Mouse (Mus musculus) testis, adult 10 weeks (tissue): ENCODE results near the gene Ppp1r16b. TPM values are rescaled to one million over a fixed set of nuclear protein-coding genes. Genes with fewer than 3 reads are reported as not detected.

Source experiments
- polyA plus RNA-seq: library from polyadenylated mRNA; stranded (reverse); fragments of 350-450 nt; fragmentation: Illumina TruSeq; extraction: RNeasy Lipid Tissue Mini Kit (QIAGEN cat#74804); gene quantifications from one replicate; pipeline ENCODE4 v1.2.3, GENCODE M21; 2014; ENCODE audit warnings: low read depth, low replicate concordance

Ppp1r16b gene
- polyA plus RNA-seq = 1.3 TPM

DNA sequence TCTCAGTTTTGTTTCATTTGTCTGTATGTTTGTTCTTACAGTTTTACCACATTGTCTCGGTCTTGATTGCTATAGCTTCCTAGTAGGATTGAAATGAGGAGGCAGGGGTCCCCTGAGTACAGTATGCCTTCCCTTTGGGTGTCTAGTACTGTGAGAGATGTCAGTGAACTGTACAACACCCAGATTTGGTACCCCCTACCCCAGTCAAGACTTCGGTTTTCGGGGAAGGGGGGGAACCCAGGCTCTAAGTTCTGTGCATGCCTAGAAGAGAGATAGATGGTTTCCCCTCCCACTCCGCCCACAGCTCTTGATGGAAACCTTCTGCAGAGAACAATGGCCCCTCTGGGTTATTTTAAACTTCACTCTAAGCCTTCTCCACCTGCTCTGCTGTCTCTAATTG is at the start of gene Ppp1r16b:
Gene Ppp1r16b (plus strand): TSS at position 301 of the 400 bp plus-strand sequence.

DNA sequence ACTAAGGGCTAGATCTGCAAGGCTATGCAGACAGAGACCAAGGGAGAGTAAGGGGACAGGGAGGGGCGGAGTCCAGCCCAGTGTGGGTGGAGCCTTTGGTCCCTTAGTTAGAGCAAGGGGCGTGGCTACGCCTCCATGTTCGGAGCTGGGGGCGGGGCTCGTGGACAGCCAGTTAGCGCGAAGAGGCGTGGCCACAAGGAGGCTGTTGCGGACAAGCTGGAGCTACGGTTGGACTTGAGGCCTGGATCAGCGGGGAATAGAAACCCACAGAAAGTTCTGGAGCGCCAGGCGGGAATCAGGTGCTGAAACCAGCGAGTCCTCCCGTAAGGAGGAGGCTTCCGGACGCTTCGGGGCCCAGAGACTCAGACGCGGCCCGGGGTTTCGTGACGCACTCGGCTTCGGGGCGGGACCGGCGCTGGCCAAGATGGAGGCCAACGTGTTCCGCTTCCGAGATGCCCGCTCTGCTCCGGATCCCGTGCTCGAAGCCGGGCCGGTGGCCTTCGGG is 40.4 kb upstream of the Ppp1r16b start, which contains the start of gene Actr5:
Gene Actr5 (plus strand): TSS at position 171 of the 505 bp plus-strand sequence.

DNA sequence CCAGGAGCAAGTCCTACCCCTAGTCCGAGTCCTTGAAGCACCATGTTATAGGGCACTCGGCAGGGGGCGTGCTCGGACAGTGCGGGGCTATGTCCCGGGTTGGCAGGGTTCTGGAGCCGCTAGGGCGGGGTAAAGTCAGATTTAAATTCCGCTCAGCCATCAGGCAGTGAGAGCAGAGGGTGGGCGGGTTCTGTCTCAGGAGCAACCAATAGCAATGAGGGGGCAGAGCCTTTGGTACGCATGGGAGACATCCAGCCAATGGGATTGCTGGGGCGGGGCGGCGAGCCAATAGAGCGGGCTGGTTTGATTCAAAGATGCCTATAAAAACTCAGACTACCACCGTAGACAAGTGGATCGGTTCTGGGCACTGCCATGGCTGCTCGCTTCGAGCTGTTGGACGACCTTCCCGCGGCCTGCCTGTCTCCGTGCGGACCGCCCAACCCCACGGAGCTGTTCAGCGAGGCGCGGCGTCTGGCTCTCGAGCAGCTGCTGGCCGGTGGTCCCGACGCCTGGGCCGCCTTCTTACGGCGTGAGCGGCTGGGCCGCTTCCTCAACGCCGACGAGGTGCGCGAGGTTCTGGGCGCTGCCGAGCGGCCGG is 102.6 kb downstream of the Ppp1r16b start, which contains the start of gene Fam83d:
Gene Fam83d (plus strand): TSS at position 352 of the 598 bp plus-strand sequence.

DNA sequence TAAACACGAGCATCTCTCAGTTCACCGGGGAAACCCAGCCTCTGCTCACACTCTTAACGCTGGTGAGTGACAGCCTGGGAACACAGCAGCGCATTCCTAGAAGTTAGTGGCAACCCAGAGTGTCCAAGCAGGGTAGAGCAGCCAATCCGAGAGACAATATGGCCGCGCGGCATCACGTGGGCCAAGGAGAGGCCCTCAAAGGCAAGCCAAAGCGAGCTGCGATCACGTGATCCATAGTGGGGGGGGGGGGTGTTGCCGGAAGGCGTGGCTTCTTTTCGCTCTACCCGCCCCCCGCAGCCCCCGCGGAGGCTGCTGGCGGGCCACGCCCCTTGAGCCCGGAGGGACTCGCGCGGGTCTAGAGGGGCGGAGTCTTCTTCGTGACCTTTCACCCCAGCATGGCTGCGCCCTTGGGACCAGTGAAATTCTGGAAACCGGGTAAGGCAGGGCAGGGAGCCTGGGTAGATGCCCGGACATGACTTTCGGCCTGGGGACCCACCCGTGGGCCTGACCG is 129.4 kb downstream of the Ppp1r16b start, which contains the start of gene Dhx35:
Gene Dhx35 (plus strand): TSS at position 314 of the 511 bp plus-strand sequence.

Other genes with a start within 250 kb of the Ppp1r16b start
- gene Adig, start 162.8 kb upstream of the Ppp1r16b start, polyA plus RNA-seq = 9.5 TPM
- gene Arhgap40, start 152.6 kb upstream of the Ppp1r16b start, polyA plus RNA-seq = not detected
- gene Slc32a1, start 54.6 kb upstream of the Ppp1r16b start, polyA plus RNA-seq = not detected
- 0.92 TPM for gene Actr5, start 40.5 kb upstream of the Ppp1r16b start, polyA plus RNA-seq
- gene Fam83d, start 102.7 kb downstream of the Ppp1r16b start, polyA plus RNA-seq = 2.4 TPM
- gene Dhx35, start 129.4 kb downstream of the Ppp1r16b start, polyA plus RNA-seq = 3.9 TPM